Mouse (Mus musculus) embryonic facial prominence, embryonic 11.5 days (tissue): ENCODE measurements around the gene Fmnl2. TPM values are rescaled to one million over a fixed set of nuclear protein-coding genes. Genes with fewer than 3 reads are reported as not detected.

Experiments
- ATAC-seq: fragments of 200-750 bp; cut with Nextera tagmentation; replicated peaks from 2 replicates; pipeline ENCODE4 v1.8.0; 2017; ENCODE audit warnings: low read depth; ENCODE audit not compliant: insufficient number of reproducible peaks, low FRiP score, low TSS enrichment
- DNase-seq: peaks from one replicate; pipeline ENCODE4 v3.0.0-alpha.2; 2015; ENCODE audit warnings: low spot score
- H3K27ac ChIP-seq: fragments of 300-500 bp; sonication (generic); replicated peaks from 2 replicates; pipeline ENCODE4 v1.5.1; 2014; ENCODE audit warnings: mild to moderate bottlenecking, low read depth, low read length, control low read depth
- H3K27me3 ChIP-seq: fragments of 300-500 bp; sonication (generic); 2 replicates; pipeline ENCODE4 v1.6.1; 2014; ENCODE audit warnings: mild to moderate bottlenecking, low read length, moderate library complexity, mixed read lengths; ENCODE audit not compliant: control insufficient read depth, insufficient read depth
- H3K36me3 ChIP-seq: fragments of 300-500 bp; sonication (generic); replicated peaks from 2 replicates; pipeline ENCODE4 v1.6.1; 2014; ENCODE audit warnings: low read depth, mild to moderate bottlenecking, low read length, moderate library complexity, mixed read lengths; ENCODE audit not compliant: control insufficient read depth, insufficient read depth
- H3K4me1 ChIP-seq: fragments of 300-500 bp; sonication (generic); 2 replicates; pipeline ENCODE4 v1.6.1; 2014; ENCODE audit warnings: low read length, mixed read lengths; ENCODE audit not compliant: control insufficient read depth, insufficient read depth
- H3K4me2 ChIP-seq: fragments of 300-500 bp; sonication (generic); 2 replicates; pipeline ENCODE4 v1.6.1; 2014; ENCODE audit warnings: low read depth, mild to moderate bottlenecking, control low read depth, low read length, moderate library complexity
- H3K4me3 ChIP-seq: fragments of 300-500 bp; sonication (generic); 2 replicates; pipeline ENCODE4 v1.5.1; 2014; ENCODE audit warnings: low read depth, low read length, control low read depth
- H3K9ac ChIP-seq: fragments of 300-500 bp; sonication (generic); replicated peaks from 2 replicates; pipeline ENCODE4 v1.6.1; 2014; ENCODE audit warnings: mild to moderate bottlenecking, control low read depth, low read length
- H3K9me3 ChIP-seq: fragments of 300-500 bp; sonication (generic); replicated peaks from 2 replicates; pipeline ENCODE4 v1.6.1; 2016; ENCODE audit warnings: mild to moderate bottlenecking, low read length, inconsistent platforms, mixed read lengths; ENCODE audit not compliant: control insufficient read depth
- WGBS: fragments of 180-500 bp; shearing (Covaris S2); extraction: QIAGEN DNeasy Blood & Tissue Kit; methylation state at CpG from one replicate; pipeline ENCODE4 v1.1.7; 2014; 5-methylcytosine and 5-hydroxymethylcytosine counted together
- polyA plus RNA-seq: library from polyadenylated mRNA; unstranded; fragments of >200 nt; fragmentation: Nextera tagmentation; extraction: Ambion mirVana; gene quantifications from 2 replicates; pipeline ENCODE4 v1.2.1, GENCODE M21; 2014

The Fmnl2 gene
- polyA plus RNA-seq, 1 experiment from 2014 or later: 10.8 TPM

GRCm38 (mm10) chr2:52987035-52987434, 129.4 kb downstream of the Fmnl2 start:
- no peak overlapping the region for H3K27ac ChIP-seq
- no peak overlapping the region for H3K9ac ChIP-seq
- DNase-seq (no peak), ATAC-seq (no peak)
- 92% methylated on average over 6 of the region's 6 CpGs for WGBS
- no peaks in the 10 kb centered on the region for H3K27me3 ChIP-seq
- H3K4me3 ChIP-seq: no peak overlapping the region
- no peak overlapping the region for H3K4me2 ChIP-seq
- no peaks in the 10 kb centered on the region for H3K36me3 ChIP-seq
- no peaks in the 10 kb centered on the region for H3K9me3 ChIP-seq
- H3K4me1 ChIP-seq: no peaks in the 10 kb centered on the region

DNA sequence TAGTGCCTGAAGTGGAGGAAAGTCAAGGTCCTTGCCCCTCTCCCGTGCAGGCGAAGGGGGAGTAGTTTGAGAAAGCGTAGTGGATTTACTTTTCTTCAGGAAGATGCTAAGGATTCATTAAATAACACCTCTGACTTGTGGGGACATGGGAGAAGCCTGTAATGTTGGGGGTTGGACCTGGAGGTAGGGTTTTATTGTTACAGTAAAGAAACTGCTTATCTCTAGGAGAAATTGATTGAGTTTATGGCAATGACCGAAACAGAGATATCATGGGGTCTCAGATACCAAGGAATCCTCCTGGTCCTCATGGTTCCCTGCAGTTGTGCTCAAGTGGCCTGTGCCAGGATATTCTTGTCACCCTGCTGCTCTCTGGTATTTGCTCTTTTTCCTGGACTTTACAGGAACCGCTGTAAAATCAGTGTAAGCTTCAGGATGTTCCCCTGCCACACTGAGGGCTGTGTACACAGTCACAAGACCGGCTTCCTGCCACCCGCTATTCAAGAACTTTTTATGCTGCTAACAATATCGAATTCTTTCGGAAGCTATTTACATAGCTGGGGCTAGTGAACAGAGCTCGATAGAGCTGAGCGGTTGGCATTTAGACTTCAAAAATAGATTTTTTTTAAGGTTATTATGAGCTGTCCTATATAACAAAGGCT, 130.1 kb downstream of the Fmnl2 start:
- no peak overlapping the region for H3K9ac ChIP-seq
- no peaks in the 10 kb centered on the region for H3K36me3 ChIP-seq
- no peak for ATAC-seq
- H3K4me3 ChIP-seq: no peak overlapping the region
- H3K4me1 ChIP-seq: no peaks in the 10 kb centered on the region
- H3K27ac ChIP-seq: 0 out of 2 replicates have a peak overlapping the region, but pooled peaks have one; percentile 13
- H3K4me2 ChIP-seq: no peak overlapping the region
- no peaks in the 10 kb centered on the region for H3K9me3 ChIP-seq
- 64% methylated on average over 11 of the region's 11 CpGs for WGBS
- no peaks in the 10 kb centered on the region for H3K27me3 ChIP-seq
- peak; percentile 13 for DNase-seq

DNA sequence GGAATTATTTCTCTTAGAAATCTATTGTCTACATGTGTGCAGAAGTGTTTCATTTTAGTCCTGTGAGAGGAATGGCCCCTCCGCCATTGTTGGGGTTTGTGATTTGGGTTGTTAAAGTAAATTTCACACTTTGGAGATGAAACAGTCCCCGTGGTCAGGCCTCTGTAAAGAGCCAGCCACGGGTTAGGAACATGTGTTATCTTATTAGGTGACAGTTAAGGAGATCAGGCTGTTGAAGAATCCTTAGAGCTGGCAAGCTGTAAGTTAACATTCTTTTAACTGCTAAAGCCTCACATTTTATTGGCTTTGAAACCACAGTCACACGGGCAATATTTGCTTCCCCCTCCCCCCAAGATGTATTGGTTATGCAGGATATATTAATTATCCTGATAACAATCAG, 131.7 kb downstream of the Fmnl2 start:
- Histone ChIP-seq H3K4me1 (no peaks in the 10 kb centered on the region), H3K9ac (no peak overlapping the region), H3K4me2 (no peak overlapping the region), H3K27ac (no peak overlapping the region), H3K9me3 (no peaks in the 10 kb centered on the region), H3K4me3 (no peak overlapping the region), H3K27me3 (no peaks in the 10 kb centered on the region), H3K36me3 (no peaks in the 10 kb centered on the region)
- no peak for DNase-seq
- WGBS: 83% methylated on average over 4 of the region's 4 CpGs
- ATAC-seq: no peak

DNA sequence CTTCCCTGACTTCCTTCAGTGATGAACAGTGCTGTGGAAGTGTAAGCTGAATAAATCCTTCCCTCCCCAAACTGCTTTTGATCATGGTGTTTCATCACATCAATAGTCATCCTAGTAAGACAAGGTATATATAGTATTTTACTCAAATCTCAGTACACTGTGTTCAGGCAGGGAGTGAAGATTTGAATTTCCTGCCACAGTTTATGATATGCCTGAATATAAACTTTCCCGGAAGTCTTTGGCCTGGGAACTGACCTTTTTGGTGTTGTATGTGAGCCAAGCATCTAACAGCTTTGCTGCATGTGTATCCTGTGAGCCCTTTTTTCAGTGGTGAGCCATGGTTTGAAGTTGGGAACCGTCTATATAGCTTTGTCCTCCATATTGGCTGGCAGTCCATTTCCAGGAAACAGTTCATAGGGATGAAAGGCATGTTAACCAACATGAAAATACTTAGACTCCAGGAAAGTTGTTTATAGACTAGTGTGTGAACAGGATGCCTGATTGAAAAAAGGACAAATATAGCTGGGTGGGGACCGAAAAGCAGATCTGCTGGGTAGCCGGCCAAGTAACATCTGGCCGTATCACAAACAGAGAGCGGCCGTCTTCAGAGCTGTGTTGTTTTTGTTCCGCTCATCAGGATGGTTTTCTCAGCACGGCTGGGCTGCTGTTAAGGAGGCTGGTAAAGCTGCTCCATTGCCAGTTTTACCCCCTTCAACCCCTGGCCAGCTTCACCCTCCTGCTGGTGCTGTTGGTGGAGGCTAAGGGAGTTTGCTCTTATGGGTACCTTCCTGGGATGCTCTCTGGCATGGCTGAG, 133.4 kb downstream of the Fmnl2 start:
- Histone ChIP-seq H3K4me1 (no peaks in the 10 kb centered on the region), H3K27ac (no peak overlapping the region), H3K27me3 (no peaks in the 10 kb centered on the region), H3K36me3 (no peaks in the 10 kb centered on the region), H3K4me2 (no peak overlapping the region), H3K4me3 (no peak overlapping the region), H3K9ac (no peak overlapping the region), H3K9me3 (no peaks in the 10 kb centered on the region)
- ATAC-seq (no peak), DNase-seq (no peak)
- 47% methylated on average over 9 of the region's 9 CpGs for WGBS

DNA sequence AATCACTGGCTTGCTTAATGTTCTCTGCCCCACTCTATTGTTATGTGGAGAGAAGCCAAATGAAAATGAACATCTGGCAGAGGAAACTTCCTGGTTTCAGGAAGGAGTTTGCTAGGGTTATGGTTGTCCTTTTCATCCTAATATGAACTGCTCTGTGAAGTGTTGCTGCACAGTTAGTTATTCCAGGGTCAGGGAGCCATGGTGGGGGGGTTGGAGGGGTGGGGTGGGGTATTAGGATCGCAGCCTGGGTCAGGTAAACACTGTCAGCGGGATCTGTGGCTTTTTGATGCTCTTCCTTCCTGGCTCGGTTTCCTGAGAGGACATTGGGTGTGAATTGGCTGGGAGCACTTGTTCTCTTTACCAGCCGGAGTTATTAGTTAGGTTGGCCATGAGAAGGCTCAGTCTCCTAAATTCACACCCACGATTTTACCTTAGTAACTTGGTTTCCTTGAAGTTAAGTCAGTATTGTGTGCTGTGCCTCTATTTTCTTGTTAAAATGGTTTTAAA, 134.1 kb downstream of the Fmnl2 start:
- no peaks in the 10 kb centered on the region for H3K36me3 ChIP-seq
- H3K4me1 ChIP-seq: no peaks in the 10 kb centered on the region
- H3K4me2 ChIP-seq: no peak overlapping the region
- H3K27ac ChIP-seq: no peak overlapping the region
- no peaks in the 10 kb centered on the region for H3K27me3 ChIP-seq
- H3K9ac ChIP-seq: no peak overlapping the region
- ATAC-seq: no peak
- H3K4me3 ChIP-seq: no peak overlapping the region
- H3K9me3 ChIP-seq: no peaks in the 10 kb centered on the region
- 69% methylated on average over 5 of the region's 5 CpGs for WGBS
- no peak for DNase-seq

DNA sequence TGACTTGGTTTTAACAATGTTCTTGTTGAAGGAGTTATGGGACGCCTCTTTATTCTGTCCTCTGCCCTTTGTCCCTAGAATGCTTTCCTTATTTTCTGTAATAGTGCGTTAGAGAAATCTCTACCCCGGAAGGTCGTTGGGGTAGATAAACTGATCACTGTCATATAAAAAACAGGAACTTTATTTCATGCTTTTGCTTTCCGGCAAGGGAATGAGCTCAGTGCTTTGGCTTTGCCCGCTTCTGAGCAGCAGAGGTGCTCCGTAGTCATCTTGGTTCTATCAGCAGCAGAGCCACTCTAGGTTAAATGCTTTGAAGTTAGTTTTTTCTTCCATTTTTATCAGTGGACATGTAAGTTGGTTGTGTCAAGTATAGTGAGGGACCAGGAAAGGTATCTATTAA, 135.6 kb downstream of the Fmnl2 start:
- no peak for ATAC-seq
- H3K4me3 ChIP-seq: no peak overlapping the region
- WGBS: 91% methylated on average over 7 of the region's 7 CpGs

DNA sequence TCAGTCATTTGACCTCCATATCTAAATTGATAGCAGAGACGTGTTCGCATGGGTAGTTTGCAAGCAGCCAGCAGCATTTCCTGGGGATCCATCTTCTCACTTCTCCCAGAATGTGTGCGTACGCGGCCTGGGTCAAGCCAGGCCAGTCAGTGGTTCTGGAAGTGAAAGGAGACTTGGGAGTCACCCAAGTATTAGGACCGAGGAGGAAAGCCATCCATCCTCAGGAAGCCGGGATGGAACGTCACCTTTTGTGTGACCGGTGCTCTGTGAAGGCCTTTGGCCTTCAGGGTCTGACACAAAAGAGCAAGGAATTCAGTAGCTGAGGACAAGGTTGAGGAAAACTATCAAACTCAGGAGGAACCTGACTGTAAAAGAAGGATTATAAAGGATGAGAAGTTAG, 136.9 kb downstream of the Fmnl2 start:
- ATAC-seq (no peak), DNase-seq (no peak)
- H3K4me1 ChIP-seq: no peaks in the 10 kb centered on the region
- 91% methylated on average over 9 of the region's 9 CpGs for WGBS
- H3K27me3 ChIP-seq: no peaks in the 10 kb centered on the region
- H3K4me3 ChIP-seq: no peak overlapping the region
- no peak overlapping the region for H3K4me2 ChIP-seq
- no peak overlapping the region for H3K27ac ChIP-seq
- H3K9me3 ChIP-seq: no peaks in the 10 kb centered on the region
- no peak overlapping the region for H3K9ac ChIP-seq
- H3K36me3 ChIP-seq: no peaks in the 10 kb centered on the region

More for the DNA sequence above, 135.6 kb downstream of the Fmnl2 start:
- Histone ChIP-seq H3K36me3 (no peaks in the 10 kb centered on the region), H3K27me3 (no peaks in the 10 kb centered on the region), H3K4me2 (no peak overlapping the region), H3K4me1 (no peaks in the 10 kb centered on the region), H3K27ac (no peak overlapping the region), H3K9me3 (no peaks in the 10 kb centered on the region), H3K9ac (no peak overlapping the region)
- no peak for DNase-seq
